Mouse (Mus musculus) liver, postnatal 0 days (tissue): ENCODE measurements around the gene Fam3c.

Experiments
- CTCF ChIP-seq: sonication (generic); IDR thresholded peaks from 2 replicates; pipeline ENCODE4 v1.5.1; 2016; ENCODE audit warnings: antibody characterized with exemption, low read depth
- EP300 ChIP-seq: IDR thresholded peaks from 2 replicates; pipeline ENCODE4 v1.6.1; 2016; ENCODE audit warnings: antibody characterized with exemption, low read depth, mild to moderate bottlenecking

DNA sequence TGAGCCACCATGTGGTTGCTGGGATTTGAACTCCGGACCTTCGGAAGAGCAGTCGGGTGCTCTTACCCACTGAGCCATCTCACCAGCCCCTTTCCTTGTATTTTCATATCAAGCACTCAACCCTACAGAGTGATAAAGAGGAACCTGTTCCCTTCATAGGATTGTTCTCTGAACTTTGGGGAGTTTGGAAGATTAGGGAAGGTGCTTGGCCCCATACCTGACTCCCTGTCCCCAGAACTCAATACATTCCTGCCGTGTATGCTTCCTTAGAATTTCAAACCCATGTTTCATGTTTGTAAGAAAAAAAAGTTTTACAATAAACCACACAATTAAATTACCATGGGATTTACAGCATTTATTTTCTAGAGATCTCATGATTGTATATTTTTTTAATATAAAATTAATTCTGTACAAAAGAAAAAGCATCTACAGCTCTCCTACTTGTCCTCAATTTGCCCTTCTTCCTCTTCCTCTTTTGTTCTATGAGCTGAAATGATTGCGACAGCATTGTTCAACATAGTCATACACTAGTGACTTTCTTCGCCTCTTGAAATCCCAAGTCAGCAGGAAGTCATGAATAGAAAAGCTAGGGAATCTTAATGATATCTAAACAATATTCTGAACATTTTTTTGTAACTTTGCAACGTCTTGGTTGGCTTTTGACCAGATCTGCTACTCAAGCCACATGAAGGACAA lies 42.2 kb upstream of the Fam3c start:
- TF ChIP-seq EP300 (no peak), CTCF (no peak)
